Mouse (Mus musculus) frontal cortex, postnatal 14 days (tissue): Measurements from ENCODE around the gene Tmod4.

Source experiments
- DNase-seq, 2 experiments: peaks; one replicate each; pipeline ENCODE4 v3.0.0; 2022; ENCODE audit warnings: low spot score in 2 of 2

Gene Tmod4

DNA sequence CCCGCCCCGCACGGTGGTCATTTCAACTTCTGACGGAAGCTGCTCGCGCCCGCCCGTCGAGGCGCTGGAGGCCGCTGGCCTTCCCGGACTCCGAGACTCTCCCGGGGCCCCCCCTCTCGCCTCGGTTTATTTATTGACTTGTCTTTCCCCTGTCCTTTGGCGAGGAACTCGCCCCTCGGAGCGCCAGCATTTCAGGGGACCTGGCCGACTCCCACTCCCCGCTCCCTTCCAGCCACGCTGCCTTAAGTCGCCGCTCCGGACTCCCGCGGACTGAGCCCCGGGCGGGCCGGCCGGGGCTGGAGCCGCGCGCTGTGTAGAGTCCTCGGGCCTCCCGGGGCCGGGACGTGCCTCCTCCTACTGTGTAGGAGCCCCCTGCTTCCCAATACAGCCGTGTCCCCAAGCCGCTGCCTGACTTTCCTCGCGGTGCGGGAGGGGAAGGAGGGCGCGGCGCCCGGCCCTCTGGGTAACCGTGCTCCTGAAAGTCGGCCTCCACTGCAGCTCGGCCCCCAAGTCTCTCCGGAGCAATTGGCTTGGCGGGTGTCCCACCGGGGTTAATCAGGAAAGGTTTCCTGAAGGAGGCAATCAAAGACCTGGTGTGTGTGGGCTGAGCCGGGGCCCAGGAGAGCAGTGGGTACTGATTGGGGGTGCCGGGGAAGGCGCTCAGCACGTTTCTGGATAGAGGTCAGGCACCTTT lies 49.1 kb downstream of the Tmod4 start:
- no peak for DNase-seq

- DNase-seq: peak; percentile 67 to 79
Observed at GRCm38 (mm10) chr3:95174011-95174592, 49.8 kb downstream of the Tmod4 start.

- no peak for DNase-seq
Observed at GRCm38 (mm10) chr3:95176500-95176899, 52.2 kb downstream of the Tmod4 start.

GRCm38 (mm10) chr3:95177583-95177982 lies 53.3 kb downstream of the Tmod4 start:
- DNase-seq: no peak
